Mouse (Mus musculus) left cerebral cortex, postnatal 25 days (tissue): ENCODE data around the gene Git2. TPM values are rescaled to one million over a fixed set of nuclear protein-coding genes. Genes with fewer than 3 reads are reported as not detected.

Experiments used
- DNase-seq, 2 experiments: peaks; one replicate each; pipeline ENCODE4 v3.0.0; 2022; ENCODE audit warnings: low spot score in 2 of 2, mixed read lengths in 1 of 2
- intact Hi-C: fragments of 180-260 bp; cut with DNase I; formaldehyde crosslinking; loops from one replicate; pipeline ENCODE4 v1.15.1; 2025
- total RNA-seq, 2 experiments: library from RNA; stranded (reverse); gene quantifications; 2 replicates each; pipeline ENCODE4 v1.2.3; 2021

The Git2 gene
- total RNA-seq, 2 experiments from 2014 or later: 38.1 to 47.0 TPM

DNA sequence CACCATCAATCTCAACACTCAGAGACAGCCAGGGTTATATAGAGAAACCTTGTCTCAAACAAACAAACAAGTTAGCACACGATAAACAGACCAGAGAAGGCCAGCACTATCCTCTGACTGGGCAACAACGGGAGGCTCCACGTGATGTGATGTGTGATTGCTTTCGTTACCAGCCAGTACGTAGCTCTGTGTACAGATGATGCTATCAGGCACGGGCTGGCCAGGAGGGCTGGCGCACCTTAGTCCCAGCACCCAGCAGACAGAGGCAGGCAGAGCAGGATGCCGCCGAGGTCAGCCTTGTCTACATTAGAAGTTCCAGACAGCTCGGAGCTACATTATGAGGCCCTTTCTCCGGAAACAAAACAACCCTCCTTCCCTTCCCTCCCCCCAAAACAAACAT is 24.5 kb upstream of the Git2 start:
- intact Hi-C loops: no loop called here
- no peak for DNase-seq

DNA sequence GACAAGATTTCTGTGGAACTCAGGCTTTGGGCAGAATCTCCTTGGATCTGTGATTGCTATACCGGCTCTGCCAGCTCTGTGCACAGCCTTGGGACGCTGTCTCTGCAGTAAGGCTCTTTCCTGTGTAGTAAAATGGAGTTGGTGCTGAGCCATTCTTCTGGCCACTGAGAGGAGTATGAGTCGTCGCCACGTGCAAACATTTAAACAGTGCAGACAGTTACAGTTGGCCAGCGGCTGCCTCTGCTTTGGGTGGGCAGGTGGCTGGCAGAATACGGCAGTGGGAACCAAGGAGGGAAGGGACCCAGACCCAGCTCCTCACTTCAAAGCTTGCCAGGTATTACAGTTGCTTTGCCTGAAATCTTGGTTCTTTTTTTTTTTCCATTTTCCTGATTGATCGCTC is 21.9 kb upstream of the Git2 start:
- DNase-seq: no peak
- intact Hi-C loops: no loop called here

- intact Hi-C loops: no loop called here
- no peak for DNase-seq
Measured at GRCm38 (mm10) chr5:114796299-114797012, 21.1 kb upstream of the Git2 start.

DNA sequence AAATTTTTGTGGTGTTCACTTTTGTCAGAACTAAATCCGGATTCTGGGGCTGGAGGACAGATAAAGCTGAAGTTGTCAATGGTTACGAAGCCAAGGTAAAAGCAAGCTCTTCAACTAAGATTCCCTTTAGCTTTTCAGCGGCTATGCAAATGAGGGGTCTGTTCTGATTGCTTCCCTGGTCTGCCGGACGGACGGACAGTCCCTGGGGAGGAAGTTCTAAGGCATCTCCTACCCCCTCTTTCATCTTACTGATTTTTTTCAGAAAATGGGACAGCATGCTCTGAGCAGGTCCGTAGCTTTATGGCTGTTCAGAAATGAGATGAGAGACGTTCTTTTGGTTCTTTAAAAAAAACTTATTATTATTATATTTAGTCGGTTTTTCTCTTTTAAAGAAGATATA is 20.3 kb upstream of the Git2 start:
- no peak for DNase-seq
- intact Hi-C loops: no loop called here

- intact Hi-C loops: no loop called here
- no peak for DNase-seq
Measured at GRCm38 (mm10) chr5:114795231-114795630, 19.9 kb upstream of the Git2 start.

DNA sequence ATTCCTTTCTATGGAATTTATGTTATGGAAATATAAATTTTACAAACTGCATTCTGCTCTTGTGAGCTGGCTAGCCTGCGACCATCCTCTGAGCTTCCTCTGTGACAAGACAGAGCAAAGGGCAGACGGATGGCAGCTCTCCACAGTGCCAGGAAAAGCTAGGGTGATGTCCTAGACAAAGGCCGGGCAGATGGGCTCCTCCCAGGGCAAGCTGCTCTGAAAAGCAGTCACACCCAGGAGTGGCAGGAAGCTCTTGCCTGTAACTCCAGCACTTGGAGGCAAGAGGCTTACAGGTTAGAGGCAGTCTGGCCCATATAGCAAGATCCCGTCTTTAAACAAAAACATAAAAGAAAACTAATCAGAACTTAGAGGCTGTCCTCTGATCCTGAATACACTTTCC is 19.3 kb upstream of the Git2 start:
- intact Hi-C loops: no loop called here
- DNase-seq: no peak

DNA sequence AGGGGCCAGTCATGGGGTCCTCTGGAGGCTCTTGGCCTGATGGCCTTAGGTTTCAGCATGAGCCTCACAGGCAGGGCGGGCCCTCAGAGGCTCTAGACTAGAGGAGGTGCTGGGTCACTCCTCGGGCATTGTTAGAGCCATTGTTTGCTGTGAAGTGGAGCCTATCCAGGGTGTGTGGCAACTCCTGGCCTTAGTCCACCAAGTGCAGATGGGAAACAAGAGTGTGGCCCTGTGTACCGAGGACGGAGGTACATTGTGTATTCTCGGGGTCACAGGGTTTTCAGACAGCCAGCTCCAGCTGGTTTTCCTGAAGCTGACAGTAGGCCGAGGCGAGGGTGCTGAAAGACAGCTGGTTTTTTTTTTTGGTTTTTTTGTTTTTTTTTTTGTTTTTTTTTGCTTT is 18.0 kb upstream of the Git2 start:
- DNase-seq: no peak
- intact Hi-C loops: no loop called here

- DNase-seq: no peak
- intact Hi-C loops: no loop called here
Measured at GRCm38 (mm10) chr5:114785196-114785595, 9.9 kb upstream of the Git2 start.

DNA sequence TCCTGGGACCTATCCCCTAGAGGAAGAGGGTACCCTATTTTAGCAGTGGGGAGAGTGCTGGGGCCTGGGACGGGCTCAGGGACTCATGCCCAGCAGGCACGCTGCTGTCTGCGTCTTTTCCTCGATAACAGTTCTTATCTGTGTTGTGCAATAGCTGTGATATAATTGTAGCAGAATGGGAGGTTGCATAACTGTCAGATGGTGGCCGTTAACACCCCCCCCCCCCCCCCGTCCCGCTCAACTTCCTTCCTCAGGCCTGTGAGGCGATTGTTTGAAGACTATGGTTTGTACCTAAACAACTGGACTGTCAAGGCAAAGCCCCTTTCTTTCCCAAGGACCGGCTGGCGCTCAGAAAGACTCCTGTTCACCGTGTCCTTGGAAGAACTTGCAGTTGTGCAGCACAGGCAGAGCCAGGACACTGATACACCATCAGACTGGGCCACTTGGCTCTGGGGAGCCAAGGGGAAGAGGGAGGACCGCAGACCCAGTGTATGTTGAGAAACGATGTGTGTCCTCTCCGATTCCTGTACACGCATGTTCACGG is 9.4 kb upstream of the Git2 start:
- no peak for DNase-seq
- intact Hi-C loops: no loop called here

DNA sequence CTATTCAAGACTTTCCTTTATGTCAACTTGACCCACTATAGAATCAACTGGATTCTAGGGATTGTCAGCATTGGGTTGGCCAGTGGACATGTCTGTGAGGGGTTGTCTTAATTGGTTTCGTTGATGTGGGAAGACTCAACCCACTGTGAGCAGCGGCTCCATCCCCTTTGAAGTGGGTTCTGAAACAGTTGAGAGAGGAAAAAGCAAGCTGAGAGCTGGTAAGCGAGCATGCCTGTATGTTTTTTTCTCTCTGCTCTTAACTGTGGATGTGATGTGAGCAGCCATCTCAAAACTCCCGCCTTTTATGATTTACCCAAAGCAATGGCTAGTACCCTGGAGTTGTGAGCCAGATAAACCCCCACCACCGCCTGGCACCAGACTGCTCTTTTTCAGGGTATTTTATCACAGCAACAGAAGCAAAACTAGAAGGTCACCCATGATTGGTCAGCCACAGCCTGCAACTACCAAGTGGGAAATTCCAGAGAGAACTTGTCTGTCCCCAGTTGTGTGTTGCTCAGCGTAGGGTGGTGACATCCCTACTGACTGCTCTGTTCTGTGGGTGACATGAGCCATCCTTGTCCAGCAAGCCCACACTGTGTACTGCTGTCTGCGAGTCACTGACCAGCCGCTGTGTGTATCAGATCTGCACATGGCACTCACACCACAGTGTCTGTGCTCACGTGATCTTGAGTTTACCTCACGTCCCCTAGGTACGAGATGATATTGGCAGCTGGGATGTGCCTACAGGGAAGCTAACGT is 8.3 kb upstream of the Git2 start:
- intact Hi-C loops: no loop called here
- no peak for DNase-seq

GRCm38 (mm10) chr5:114782991-114783390 is 7.7 kb upstream of the Git2 start:
- intact Hi-C loops: no loop called here

DNA sequence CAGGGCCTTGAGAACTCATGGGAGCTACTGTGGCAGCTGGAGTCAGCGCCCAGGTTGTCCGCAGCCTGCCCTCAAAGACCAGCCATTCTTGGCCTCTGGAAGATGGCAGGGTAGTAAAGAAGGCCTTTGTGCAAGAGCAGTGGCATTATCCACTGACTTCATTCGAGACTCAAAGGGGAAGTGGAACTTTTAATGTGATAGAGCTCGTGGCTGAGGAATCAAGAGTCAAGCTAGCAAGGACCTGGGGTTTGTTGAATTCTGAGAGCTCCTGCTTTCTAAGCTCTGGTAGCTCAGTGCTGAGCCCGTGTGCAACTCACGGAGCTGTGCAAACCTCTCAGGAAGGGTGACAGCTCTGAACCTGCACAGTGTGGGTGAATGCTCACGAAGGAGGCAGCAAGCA is 5.6 kb upstream of the Git2 start:
- intact Hi-C loops: no loop called here

More at GRCm38 (mm10) chr5:114782991-114783390, 7.7 kb upstream of the Git2 start:
- no peak for DNase-seq

GRCm38 (mm10) chr5:114779956-114780489 is 4.7 kb upstream of the Git2 start:
- intact Hi-C loops: no loop called here
- DNase-seq: no peak

More for the DNA sequence above, 5.6 kb upstream of the Git2 start:
- no peak for DNase-seq

GRCm38 (mm10) chr5:114776174-114776573 is 857 bp upstream of the Git2 start:
- DNase-seq: no peak
- intact Hi-C loops: no loop called here

DNA sequence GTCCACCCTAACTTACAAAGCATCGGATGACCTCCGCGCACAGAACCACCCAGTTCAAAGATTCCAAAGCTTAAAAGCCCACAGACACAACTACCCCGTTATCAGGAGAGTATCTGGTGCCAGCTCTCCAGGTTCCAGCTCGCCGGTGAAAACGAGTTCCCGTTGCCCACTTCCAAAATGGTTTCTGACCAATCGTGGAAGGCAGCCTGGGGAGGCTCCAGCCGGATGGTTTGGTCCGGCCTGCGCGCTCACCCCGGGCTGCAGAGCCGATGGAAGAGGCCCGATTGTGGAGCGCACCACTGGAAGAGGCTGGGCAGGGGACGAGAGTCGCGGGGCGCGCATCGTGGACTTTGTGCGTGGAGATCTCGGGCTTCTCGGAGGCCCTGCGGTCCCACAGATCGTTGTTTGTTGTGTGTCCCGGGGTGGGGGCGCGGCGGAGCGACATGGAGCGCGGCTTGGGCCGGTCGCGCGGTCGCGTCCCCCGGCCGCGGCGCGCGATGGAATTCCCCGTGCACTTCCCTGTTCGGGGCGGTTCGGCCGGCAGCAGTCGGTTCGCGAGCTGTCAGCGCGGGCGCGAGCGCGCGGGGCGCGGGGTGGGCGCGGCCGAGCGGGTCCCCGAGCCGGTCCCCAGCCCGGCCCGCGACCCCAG is 790 bp downstream of the Git2 start, which contains the start of gene Ankrd13a:
Gene Ankrd13a, plus strand, starts transcription at position 275 of the 649 bp plus-strand sequence.
- DNase-seq: peak; percentile 92 to 96
- intact Hi-C loops: loop anchor here (5.0 kb wide), 1 partner anchor 207 kb away; the partner anchor contains the start of gene Fam222a

DNA sequence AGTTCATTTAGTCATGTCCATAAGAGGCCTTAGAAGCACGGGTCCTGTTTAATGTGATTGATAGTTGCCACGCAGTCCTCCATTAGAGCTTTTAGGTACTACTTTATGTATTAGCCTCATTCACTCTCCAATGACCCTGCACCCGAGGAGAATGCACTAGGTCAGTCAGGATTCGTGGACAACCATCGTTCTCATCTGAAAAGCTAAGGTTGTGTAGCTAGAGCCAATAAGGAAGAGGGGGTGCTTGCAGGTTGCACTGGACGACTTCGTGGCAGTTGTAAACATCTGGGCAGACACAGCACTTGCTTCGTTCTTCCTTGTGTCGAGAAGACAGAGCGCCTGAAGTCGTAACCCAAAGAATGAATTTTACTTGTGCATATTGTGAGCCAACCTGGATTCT is 1.5 kb downstream of the Git2 start:
- peak in 1 of 2 experiments; percentile 45 for DNase-seq
- intact Hi-C loops: loop anchor here (5.0 kb wide), 1 partner anchor 206 kb away; the partner anchor contains the start of gene Fam222a

DNA sequence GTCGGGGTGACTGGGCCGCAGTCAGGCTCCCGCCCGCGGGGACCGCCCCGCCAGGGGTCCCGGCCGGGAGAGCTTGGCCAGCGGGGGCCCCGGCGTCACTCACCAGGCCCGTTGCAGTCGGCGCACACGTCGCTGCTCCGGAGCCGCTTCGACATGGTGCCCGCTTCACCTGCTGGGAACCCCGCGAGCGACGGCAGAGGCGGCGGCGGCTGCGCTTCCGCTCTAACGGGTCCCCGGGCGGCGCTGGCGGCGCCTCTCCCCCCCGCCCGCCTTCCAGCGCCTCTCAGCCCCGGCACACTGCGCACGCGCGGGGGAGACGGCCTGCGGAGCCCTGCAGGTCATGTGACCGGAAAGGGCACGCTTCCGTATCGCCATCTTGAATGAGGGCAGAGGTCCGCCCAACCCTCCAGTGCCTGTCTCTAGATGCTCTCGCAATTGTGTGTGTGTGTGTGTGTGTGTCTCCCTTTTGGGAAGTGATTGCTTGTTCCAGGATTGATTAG is 2.1 kb downstream of the Git2 start:
- intact Hi-C loops: loop anchor here (5.0 kb wide), 1 partner anchor 206 kb away; the partner anchor contains the start of gene Fam222a
- DNase-seq: peak; percentile 95 to 98

DNA sequence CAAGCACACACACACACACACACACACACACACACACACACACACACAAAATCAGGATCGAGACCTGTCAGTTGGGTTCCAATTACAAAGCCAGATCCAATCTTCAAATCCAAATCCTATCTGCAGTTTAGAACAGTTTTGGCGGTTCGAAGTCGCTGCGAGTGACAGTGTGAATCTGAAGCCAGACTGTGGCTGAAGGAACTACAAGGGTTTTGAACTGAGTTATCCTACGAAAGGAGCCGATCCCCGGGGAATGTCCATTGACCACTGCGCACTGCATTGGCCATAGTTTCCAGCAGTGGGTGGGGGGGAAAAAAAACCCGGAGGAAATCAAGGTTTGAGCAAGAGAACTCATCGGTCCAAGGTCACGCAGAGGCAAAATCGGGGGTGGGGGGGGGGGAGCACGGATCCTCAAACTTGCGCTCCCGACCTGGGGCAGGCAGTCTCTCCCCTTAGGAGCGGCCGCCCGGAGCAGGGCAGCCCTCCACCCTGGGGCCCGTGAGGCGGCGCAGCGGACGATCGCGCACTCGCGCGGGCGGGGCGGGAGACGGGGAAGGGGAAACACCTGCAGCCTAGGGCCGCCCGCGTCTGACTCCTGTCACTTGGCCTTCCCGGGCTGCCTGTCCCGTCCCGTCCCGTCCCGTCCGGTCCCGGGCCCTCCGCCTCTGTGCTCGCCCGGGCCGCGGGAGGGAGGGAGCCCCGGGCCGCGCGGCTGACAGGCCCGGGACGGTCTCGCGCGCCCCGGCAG is 2.7 kb downstream of the Git2 start:
- intact Hi-C loops: loop anchor here (5.0 kb wide), 1 partner anchor 205 kb away; the partner anchor contains the start of gene Fam222a
- DNase-seq: no peak

DNA sequence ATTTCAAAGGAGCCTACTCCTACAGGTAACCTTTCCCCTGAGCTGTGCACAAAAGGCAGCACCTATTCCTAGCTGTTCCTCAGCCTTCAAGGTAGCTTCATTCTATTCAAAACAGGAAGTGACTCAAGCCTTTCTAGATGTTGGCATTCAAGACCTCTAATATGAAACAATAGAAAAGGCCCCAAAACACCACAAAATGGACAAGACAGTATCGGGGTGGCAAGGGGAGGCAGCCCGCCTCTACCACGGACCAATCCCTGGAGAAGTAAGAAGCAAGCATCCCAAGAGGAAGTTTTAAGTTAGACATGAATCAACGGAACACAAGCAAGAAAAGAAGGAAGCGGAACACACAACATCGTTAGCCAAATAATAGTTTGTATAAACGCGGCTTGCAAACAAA is 3.5 kb downstream of the Git2 start:
- DNase-seq: no peak
- intact Hi-C loops: loop anchor here (5.0 kb wide), 1 partner anchor 204 kb away; the partner anchor contains the start of gene Fam222a
